Mouse (Mus musculus) heart, adult 2 months (tissue): ENCODE results near the gene BC005624.

ENCODE experiments used
- CTCF ChIP-seq: fragments of 200-600 bp; IDR thresholded peaks from 2 replicates; pipeline ENCODE4 v1.8.1; 2022; ENCODE audit warnings: antibody characterized with exemption, mild to moderate bottlenecking, moderate library complexity
- EP300 ChIP-seq: fragments of 200-500 bp; IDR thresholded peaks from 2 replicates; pipeline ENCODE4 v1.6.1; 2011; ENCODE audit warnings: low read depth, low read length, control low read depth; ENCODE audit not compliant: insufficient read depth
- POLR2A ChIP-seq: fragments of 200-500 bp; IDR thresholded peaks from 2 replicates; pipeline ENCODE4 v1.6.1; 2011; ENCODE audit warnings: mild to moderate bottlenecking, low read depth, low read length, control low read depth; ENCODE audit not compliant: insufficient read depth

GRCm38 (mm10) chr2:30981790-30982513, at the start of gene BC005624, which contains the start of gene Usp20:
- peak; percentile 32; the same call in 1 of the 2 replicates for TF ChIP-seq CTCF
- peak; percentile 79 for TF ChIP-seq POLR2A
- no peak for TF ChIP-seq EP300
